Mouse (Mus musculus) megakaryocyte progenitor cell, adult 5-6 weeks (primary cell): ENCODE measurements around the gene Xrn1. TPM values are rescaled to one million over a fixed set of nuclear protein-coding genes. Genes with fewer than 3 reads are reported as not detected.
A peak's percentile ranks its signal among the peaks of the same experiment; 100 is the strongest.
"Not testable (repeated sequence)": the region's sequence is repeated elsewhere in the genome, so short reads cannot be mapped to it uniquely, and the experiment has no call there.

ENCODE experiments used
- ATAC-seq: replicated peaks from 2 replicates; pipeline ENCODE4 v1.8.0; 2016; ENCODE audit warnings: mild to moderate bottlenecking, moderate TSS enrichment, inconsistent platforms; ENCODE audit not compliant: poor library complexity
- total RNA-seq, 2 experiments: library from RNA; stranded (forward) in 1 of 2; stranded (reverse) in 1 of 2; fragments of 157-497, 149-512 nt in 1 of 2; fragments of 200-1000 nt in 1 of 2; gene quantifications; 2 replicates each; pipeline versions ENCODE4 v1.2.3 to v1.2.4; 2015 to 2017

Gene Xrn1
- total RNA-seq, 2 experiments from 2014 or later: 13.5 to 35.8 TPM

GRCm38 (mm10) chr9:96044214-96044613 lies 89.7 kb downstream of the Xrn1 start:
- no peak for ATAC-seq

GRCm38 (mm10) chr9:96051501-96051900 lies 96.9 kb downstream of the Xrn1 start:
- no peak for ATAC-seq

- no peak for ATAC-seq
These were observed 100.3 kb downstream of the Xrn1 start for GRCm38 (mm10) chr9:96054878-96055277.

GRCm38 (mm10) chr9:96056417-96057223 lies 102.1 kb downstream of the Xrn1 start:
- peak; percentile 98 for ATAC-seq

- ATAC-seq: no peak
These were observed 108.7 kb downstream of the Xrn1 start for GRCm38 (mm10) chr9:96063083-96063802.

GRCm38 (mm10) chr9:96063803-96064475 lies 109.4 kb downstream of the Xrn1 start:
- ATAC-seq: no peak

- ATAC-seq: no peak
These were observed 112.9 kb downstream of the Xrn1 start for GRCm38 (mm10) chr9:96067507-96067906.

- no peak for ATAC-seq
These were observed 124.3 kb downstream of the Xrn1 start for GRCm38 (mm10) chr9:96078752-96079315.

- no peak for ATAC-seq
These were observed 130.7 kb downstream of the Xrn1 start for GRCm38 (mm10) chr9:96085293-96085692.

GRCm38 (mm10) chr9:96087671-96088070 lies 133.1 kb downstream of the Xrn1 start:
- no peak for ATAC-seq

- ATAC-seq: not testable (repeated sequence)
These were observed 133.9 kb downstream of the Xrn1 start for GRCm38 (mm10) chr9:96088456-96088855.

GRCm38 (mm10) chr9:96092637-96093036 lies 138.1 kb downstream of the Xrn1 start:
- ATAC-seq: not testable (repeated sequence)

GRCm38 (mm10) chr9:96093221-96093620 lies 138.7 kb downstream of the Xrn1 start:
- ATAC-seq: no peak

GRCm38 (mm10) chr9:96094341-96094740 lies 139.8 kb downstream of the Xrn1 start:
- ATAC-seq: no peak

- ATAC-seq: peak; percentile 66
These were observed 140.6 kb downstream of the Xrn1 start for GRCm38 (mm10) chr9:96095192-96095591.

- no peak for ATAC-seq
These were observed 148.3 kb downstream of the Xrn1 start for GRCm38 (mm10) chr9:96102846-96103245.

Other genes with a start within 250 kb of the Xrn1 start
- 0.39 TPM in 1 of 2 replicates, not detected in the other for gene Trpc1, start 204.4 kb upstream of the Xrn1 start, total RNA-seq (2015)
- gene Trpc1, start 204.4 kb upstream of the Xrn1 start, total RNA-seq (2017): 0.33 TPM in 1 of 2 replicates, not detected in the other
- 0.05 and 0.12 TPM in 2 replicates for gene Pls1, start 109.4 kb upstream of the Xrn1 start, total RNA-seq (2015)
- gene Pls1, start 109.4 kb upstream of the Xrn1 start, total RNA-seq (2017): not detected in 2 replicates
- gene Atr, start 97.2 kb upstream of the Xrn1 start, total RNA-seq (2015): 30.8 and 45.1 TPM in 2 replicates
- 34.3 and 56.1 TPM in 2 replicates for gene Atr, start 97.2 kb upstream of the Xrn1 start, total RNA-seq (2017)
- 2.0 and 4.2 TPM in 2 replicates for gene Gk5, start 164.6 kb downstream of the Xrn1 start, total RNA-seq (2015)
- 2.7 and 4.8 TPM in 2 replicates for gene Gk5, start 164.6 kb downstream of the Xrn1 start, total RNA-seq (2017)
- 25.2 and 26.1 TPM in 2 replicates for gene Tfdp2, start 241.5 kb downstream of the Xrn1 start, total RNA-seq (2015)
- 35.0 and 36.6 TPM in 2 replicates for gene Tfdp2, start 241.5 kb downstream of the Xrn1 start, total RNA-seq (2017)